Mouse (Mus musculus): ENCODE data around the gene Abcb6. TPM values are rescaled to one million over a fixed set of nuclear protein-coding genes. Genes with fewer than 3 reads are reported as not detected.

The Abcb6 gene
- total RNA-seq, 1 experiment: 41.0 TPM

- TF ChIP-seq ZNF384 (IDR thresholded peaks at IDR 0.05; ENCODE audit: low read depth, low read length) (no peak), ZC3H11A (IDR thresholded peaks at IDR 0.05; ENCODE audit: borderline replicate concordance, low read depth, low read length) (no peak), HCFC1 (IDR thresholded peaks at IDR 0.05; ENCODE audit: borderline replicate concordance, insufficient read depth, low read length) (no peak), CHD2 (IDR thresholded peaks at IDR 0.05; ENCODE audit: low read depth, low read length) (no peak), MAFK (IDR thresholded peaks at IDR 0.05; ENCODE audit: insufficient read depth, low read depth, low read length) (no peak)
- in situ Hi-C loops (cut with MboI; ENCODE audit: low sequenced_read_pairs in 2 of 2, unreplicated experiment in 2 of 2): no loop called here
- Histone ChIP-seq H3K9ac (ENCODE audit: insufficient read depth, low read depth, low read length, poor library complexity, severe bottlenecking) (peak overlapping the region; percentile 82), H3K36me3 (ENCODE audit: control insufficient read depth, insufficient read depth, low read length, poor library complexity, severe bottlenecking) (peaks cover 15% of the 10 kb centered on the region; the same call in 1 of the 2 replicates), H3K4me1 (ENCODE audit: control insufficient read depth in 2 of 2, insufficient read depth in 2 of 2, low read length in 2 of 2, poor library complexity in 1 of 2) (no peaks in the 10 kb centered on the region; a peak in 1 of 4 replicates), H3K4me3 (ENCODE audit: insufficient read depth in 1 of 2, low read depth in 1 of 2, low read length in 2 of 2, poor library complexity in 1 of 2, severe bottlenecking in 1 of 2) (peak overlapping the region; percentile 52 to 85), H3K27ac (ENCODE audit: insufficient read depth, low read depth, low read length, poor library complexity, severe bottlenecking) (no peak overlapping the region), H3K9me3 (ENCODE audit: control insufficient read depth, insufficient read depth, low read depth, low read length) (no peaks in the 10 kb centered on the region)
- no peak for DNase-seq (ENCODE audit: low read depth, low spot score)
Observed at GRCm38 (mm10) chr1:75141486-75142190, 38.6 kb downstream of the Abcb6 start.

- Histone ChIP-seq H3K4me1 (ENCODE audit: control insufficient read depth in 2 of 2, insufficient read depth in 2 of 2, low read length in 2 of 2, poor library complexity in 1 of 2) (no peaks in the 10 kb centered on the region; a peak in 1 of 4 replicates), H3K36me3 (ENCODE audit: control insufficient read depth, insufficient read depth, low read length, poor library complexity, severe bottlenecking) (peaks cover 17% of the 10 kb centered on the region; the same call in 1 of the 2 replicates), H3K9me3 (ENCODE audit: control insufficient read depth, insufficient read depth, low read depth, low read length) (no peaks in the 10 kb centered on the region), H3K9ac (ENCODE audit: insufficient read depth, low read depth, low read length, poor library complexity, severe bottlenecking) (peak overlapping the region; percentile 82; the same call in 1 of the 2 replicates), H3K4me3 (ENCODE audit: insufficient read depth in 1 of 2, low read depth in 1 of 2, low read length in 2 of 2, poor library complexity in 1 of 2, severe bottlenecking in 1 of 2) (peak overlapping the region in 1 of 2 experiments; percentile 52; a peak in 3 of 4 replicates), H3K27ac (ENCODE audit: insufficient read depth, low read depth, low read length, poor library complexity, severe bottlenecking) (no peak overlapping the region)
- no peak for DNase-seq (ENCODE audit: low read depth, low spot score)
- TF ChIP-seq ZNF384 (IDR thresholded peaks at IDR 0.05; ENCODE audit: low read depth, low read length): no peak
- TF ChIP-seq MAFK (IDR thresholded peaks at IDR 0.05; ENCODE audit: insufficient read depth, low read depth, low read length): no peak
- TF ChIP-seq ZC3H11A (IDR thresholded peaks at IDR 0.05; ENCODE audit: borderline replicate concordance, low read depth, low read length): no peak
- no peak for TF ChIP-seq CHD2 (IDR thresholded peaks at IDR 0.05; ENCODE audit: low read depth, low read length)
- no peak for TF ChIP-seq HCFC1 (IDR thresholded peaks at IDR 0.05; ENCODE audit: borderline replicate concordance, insufficient read depth, low read length)
- in situ Hi-C loops (cut with MboI; ENCODE audit: low sequenced_read_pairs in 2 of 2, unreplicated experiment in 2 of 2): no loop called here
Observed at GRCm38 (mm10) chr1:75140601-75141190, 39.5 kb downstream of the Abcb6 start.

- DNase-seq (ENCODE audit: low read depth, low spot score): no peak
- Histone ChIP-seq H3K36me3 (ENCODE audit: control insufficient read depth, insufficient read depth, low read length, poor library complexity, severe bottlenecking) (peaks cover 9% of the 10 kb centered on the region; the same call in 1 of the 2 replicates), H3K4me1 (ENCODE audit: control insufficient read depth in 2 of 2, insufficient read depth in 2 of 2, low read length in 2 of 2, poor library complexity in 1 of 2) (no peaks in the 10 kb centered on the region; a peak in 1 of 4 replicates), H3K9me3 (ENCODE audit: control insufficient read depth, insufficient read depth, low read depth, low read length) (no peaks in the 10 kb centered on the region), H3K4me3 (ENCODE audit: insufficient read depth in 1 of 2, low read depth in 1 of 2, low read length in 2 of 2, poor library complexity in 1 of 2, severe bottlenecking in 1 of 2) (no peak overlapping the region), H3K9ac (ENCODE audit: insufficient read depth, low read depth, low read length, poor library complexity, severe bottlenecking) (no peak overlapping the region), H3K27ac (ENCODE audit: insufficient read depth, low read depth, low read length, poor library complexity, severe bottlenecking) (no peak overlapping the region)
- in situ Hi-C loops (cut with MboI; ENCODE audit: low sequenced_read_pairs in 2 of 2, unreplicated experiment in 2 of 2): no loop called here
- no peak for TF ChIP-seq CHD2 (IDR thresholded peaks at IDR 0.05; ENCODE audit: low read depth, low read length)
- no peak for TF ChIP-seq ZC3H11A (IDR thresholded peaks at IDR 0.05; ENCODE audit: borderline replicate concordance, low read depth, low read length)
- TF ChIP-seq HCFC1 (IDR thresholded peaks at IDR 0.05; ENCODE audit: borderline replicate concordance, insufficient read depth, low read length): no peak
- no peak for TF ChIP-seq ZNF384 (IDR thresholded peaks at IDR 0.05; ENCODE audit: low read depth, low read length)
- TF ChIP-seq MAFK (IDR thresholded peaks at IDR 0.05; ENCODE audit: insufficient read depth, low read depth, low read length): no peak
Observed at GRCm38 (mm10) chr1:75138448-75138847, 41.7 kb downstream of the Abcb6 start.

- H3K9ac ChIP-seq (ENCODE audit: insufficient read depth, low read depth, low read length, poor library complexity, severe bottlenecking): no peak overlapping the region
Observed at GRCm38 (mm10) chr1:75136730-75137129, 43.5 kb downstream of the Abcb6 start.

More at GRCm38 (mm10) chr1:75136730-75137129, 43.5 kb downstream of the Abcb6 start:
- Histone ChIP-seq H3K36me3 (ENCODE audit: control insufficient read depth, insufficient read depth, low read length, poor library complexity, severe bottlenecking) (peaks cover 9% of the 10 kb centered on the region; the same call in 1 of the 2 replicates), H3K27ac (ENCODE audit: insufficient read depth, low read depth, low read length, poor library complexity, severe bottlenecking) (no peak overlapping the region), H3K4me3 (ENCODE audit: insufficient read depth in 1 of 2, low read depth in 1 of 2, low read length in 2 of 2, poor library complexity in 1 of 2, severe bottlenecking in 1 of 2) (no peak overlapping the region), H3K4me1 (ENCODE audit: control insufficient read depth in 2 of 2, insufficient read depth in 2 of 2, low read length in 2 of 2, poor library complexity in 1 of 2) (no peaks in the 10 kb centered on the region; a peak in 1 of 4 replicates), H3K9me3 (ENCODE audit: control insufficient read depth, insufficient read depth, low read depth, low read length) (no peaks in the 10 kb centered on the region)
- in situ Hi-C loops (cut with MboI; ENCODE audit: low sequenced_read_pairs in 2 of 2, unreplicated experiment in 2 of 2): no loop called here
- TF ChIP-seq ZC3H11A (IDR thresholded peaks at IDR 0.05; ENCODE audit: borderline replicate concordance, low read depth, low read length) (no peak), MAFK (IDR thresholded peaks at IDR 0.05; ENCODE audit: insufficient read depth, low read depth, low read length) (no peak), CHD2 (IDR thresholded peaks at IDR 0.05; ENCODE audit: low read depth, low read length) (no peak), HCFC1 (IDR thresholded peaks at IDR 0.05; ENCODE audit: borderline replicate concordance, insufficient read depth, low read length) (no peak), ZNF384 (IDR thresholded peaks at IDR 0.05; ENCODE audit: low read depth, low read length) (no peak)
- no peak for DNase-seq (ENCODE audit: low read depth, low spot score)
